Mouse (Mus musculus): ENCODE measurements around the gene Bola2. TPM values are rescaled to one million over a fixed set of nuclear protein-coding genes. Genes with fewer than 3 reads are reported as not detected.
A peak's percentile ranks its signal among the peaks of the same experiment; 100 is the strongest.

Bola2 gene
- polyA plus RNA-seq, 2 experiments, result 50.4 to 122 TPM

DNA sequence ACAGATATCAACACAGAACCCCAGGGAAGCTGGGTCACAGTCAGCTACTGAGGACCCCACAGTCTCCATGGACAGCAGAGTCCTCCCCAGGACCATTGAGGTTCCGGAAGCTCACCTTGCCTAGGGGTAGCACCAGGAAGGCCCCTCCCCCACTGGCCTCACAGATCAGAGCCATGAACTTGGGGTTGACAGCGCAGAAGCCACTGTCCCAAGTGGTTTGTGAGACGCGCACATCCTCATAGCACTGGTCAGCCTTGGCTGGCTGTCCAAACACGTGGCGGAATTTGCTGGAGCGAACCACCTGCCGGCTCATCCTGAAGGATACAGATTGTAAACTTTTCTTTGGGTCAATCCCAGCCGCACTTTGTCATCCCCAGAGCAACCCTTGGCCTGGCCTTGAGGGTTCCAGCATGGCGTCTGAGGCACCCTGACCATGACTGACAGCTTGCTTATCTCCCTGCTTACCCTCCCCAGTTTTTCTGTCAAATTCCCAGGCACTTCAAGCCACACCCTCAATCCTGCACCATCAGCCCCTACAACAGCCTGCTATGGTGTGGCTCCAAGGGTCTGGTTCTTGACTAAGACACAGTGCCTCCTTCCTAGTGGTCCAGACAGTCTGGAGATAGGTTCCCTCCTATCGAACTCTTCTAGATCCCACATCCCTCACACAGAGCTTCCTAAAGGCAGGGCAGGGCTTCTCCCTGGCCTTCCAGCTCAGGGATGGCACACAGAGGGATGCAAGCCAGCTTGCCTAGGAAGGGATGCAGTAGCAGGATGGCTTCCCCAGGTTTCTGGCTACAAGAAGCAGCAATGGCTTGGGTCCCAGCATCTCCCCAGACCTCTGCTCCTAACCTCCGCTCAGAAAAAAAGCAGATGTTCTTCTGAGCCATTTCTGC lies 7.9 kb downstream of the Bola2 start:
- H3K27me3 ChIP-seq (ENCODE audit: control insufficient read depth, insufficient read depth, low read length), result no peaks in the 10 kb centered on the region
- H3K27ac ChIP-seq (replicated peaks; ENCODE audit: low read depth, low read length), result no peak overlapping the region
- H3K36me3 ChIP-seq (ENCODE audit: control insufficient read depth, insufficient read depth, low read length), result peaks cover 3% of the 10 kb centered on the region; the same call in 1 of the 2 replicates
- H3K9me3 ChIP-seq (ENCODE audit: control insufficient read depth, low read length), result no peaks in the 10 kb centered on the region
- peaks cover 7% of the 10 kb centered on the region; the same call in 1 of the 2 replicates for H3K4me1 ChIP-seq (ENCODE audit: control insufficient read depth, insufficient read depth, low read length)
- ATAC-seq (ENCODE audit: low FRiP score, low read depth) (no peak), DNase-seq (ENCODE audit: low spot score) (no peak)
- H3K4me2 ChIP-seq (replicated peaks; ENCODE audit: low read depth, low read length, severe bottlenecking), result peak overlapping the region; percentile 94; the same call in 1 of the 2 replicates
- H3K4me3 ChIP-seq (replicated peaks; ENCODE audit: low read length), result no peak overlapping the region
- 84% methylated on average over 12 of the region's 12 CpGs for WGBS
- no peak for TF ChIP-seq POLR2A (IDR thresholded peaks at IDR 0.05; ENCODE audit: borderline replicate concordance, extremely low read depth, insufficient read depth, insufficient read length)
- H3K9ac ChIP-seq (ENCODE audit: low read depth, low read length, severe bottlenecking), result no peak overlapping the region

DNA sequence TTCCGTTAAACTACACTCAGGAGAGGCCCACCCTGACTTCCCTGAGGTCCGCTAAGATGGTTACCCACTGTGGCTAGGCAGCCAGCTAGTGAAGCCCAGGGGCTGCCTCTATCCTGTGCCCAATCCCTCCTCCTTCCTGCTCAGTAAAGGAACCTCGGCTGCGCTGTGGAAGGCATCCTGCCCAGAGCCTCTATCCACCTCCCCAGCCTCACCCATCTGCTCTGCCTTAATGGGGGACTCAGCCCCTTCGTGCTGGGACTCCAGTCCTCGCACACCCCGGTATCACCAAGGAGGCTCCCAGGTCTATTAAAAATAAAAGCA lies 8.5 kb downstream of the Bola2 start:
- peaks cover 7% of the 10 kb centered on the region; the same call in 1 of the 2 replicates for H3K4me1 ChIP-seq (ENCODE audit: control insufficient read depth, insufficient read depth, low read length)
- H3K36me3 ChIP-seq (ENCODE audit: control insufficient read depth, insufficient read depth, low read length), result peaks cover 3% of the 10 kb centered on the region; the same call in 1 of the 2 replicates
- peak overlapping the region; percentile 94 for H3K4me2 ChIP-seq (replicated peaks; ENCODE audit: low read depth, low read length, severe bottlenecking)
- H3K27ac ChIP-seq (replicated peaks; ENCODE audit: low read depth, low read length), result no peak overlapping the region
- no peaks in the 10 kb centered on the region for H3K27me3 ChIP-seq (ENCODE audit: control insufficient read depth, insufficient read depth, low read length)
- no peaks in the 10 kb centered on the region for H3K9me3 ChIP-seq (ENCODE audit: control insufficient read depth, low read length)
- DNase-seq (ENCODE audit: low spot score) (no peak), ATAC-seq (ENCODE audit: low FRiP score, low read depth) (no peak)
- TF ChIP-seq POLR2A (IDR thresholded peaks at IDR 0.05; ENCODE audit: borderline replicate concordance, extremely low read depth, insufficient read depth, insufficient read length), result no peak
- 11% methylated on average over 7 of the region's 7 CpGs for WGBS
- peak overlapping the region; percentile 49 for H3K4me3 ChIP-seq (replicated peaks; ENCODE audit: low read length)
- peak overlapping the region; percentile 61 for H3K9ac ChIP-seq (ENCODE audit: low read depth, low read length, severe bottlenecking)

DNA sequence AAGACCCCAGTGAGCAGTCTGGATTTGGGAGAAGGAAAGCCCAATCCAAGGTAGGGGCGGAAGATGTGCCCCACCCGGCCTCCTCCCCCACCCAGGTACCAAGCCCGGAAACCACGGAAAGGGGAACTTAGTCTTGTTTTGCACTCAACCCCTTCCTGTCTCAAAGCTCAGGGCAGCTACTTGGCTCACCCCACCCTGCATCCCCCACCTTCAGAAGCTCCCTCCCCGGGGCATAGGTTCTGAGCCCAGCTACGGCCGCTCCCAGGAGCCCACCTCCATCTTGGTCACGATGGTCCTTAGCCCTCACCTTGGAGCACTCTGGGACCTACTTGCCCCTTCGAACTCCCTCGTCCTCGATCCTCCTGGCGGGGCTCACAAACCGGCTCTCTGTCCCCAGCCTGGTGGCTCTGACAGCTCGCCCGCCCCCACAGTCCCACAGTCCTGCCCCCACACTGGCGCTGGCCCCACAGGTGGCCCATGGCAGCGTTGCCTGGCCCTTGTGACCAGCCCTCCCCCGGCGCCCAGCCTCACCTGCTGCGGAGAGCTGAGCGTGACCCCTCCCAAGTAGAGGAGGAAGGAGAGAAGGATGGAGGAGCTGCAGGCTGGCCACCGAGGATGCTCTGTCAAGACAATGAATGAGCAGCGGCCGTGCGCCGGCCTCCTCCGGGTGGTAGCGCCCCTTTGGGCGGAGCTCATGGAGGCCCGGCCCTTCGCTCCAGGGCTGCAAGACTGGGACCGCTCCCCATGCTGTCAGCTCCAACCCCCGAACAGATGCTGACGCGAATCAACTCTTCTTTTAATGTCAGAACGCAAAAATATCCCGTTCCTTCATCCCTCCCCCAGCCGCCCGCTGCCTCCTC lies 9.2 kb downstream of the Bola2 start:
- Histone ChIP-seq H3K27ac (replicated peaks; ENCODE audit: low read depth, low read length) (no peak overlapping the region), H3K4me1 (ENCODE audit: control insufficient read depth, insufficient read depth, low read length) (peaks cover 7% of the 10 kb centered on the region; the same call in 1 of the 2 replicates), H3K36me3 (ENCODE audit: control insufficient read depth, insufficient read depth, low read length) (no peaks in the 10 kb centered on the region), H3K4me3 (replicated peaks; ENCODE audit: low read length) (peak overlapping the region; percentile 49), H3K9ac (ENCODE audit: low read depth, low read length, severe bottlenecking) (peak overlapping the region; percentile 61), H3K27me3 (ENCODE audit: control insufficient read depth, insufficient read depth, low read length) (no peaks in the 10 kb centered on the region), H3K4me2 (replicated peaks; ENCODE audit: low read depth, low read length, severe bottlenecking) (peak overlapping the region; percentile 94), H3K9me3 (ENCODE audit: control insufficient read depth, low read length) (no peaks in the 10 kb centered on the region)
- TF ChIP-seq POLR2A (IDR thresholded peaks at IDR 0.05; ENCODE audit: borderline replicate concordance, extremely low read depth, insufficient read depth, insufficient read length), result no peak
- WGBS, result 2% methylated on average over 32 of the region's 39 CpGs
- DNase-seq (ENCODE audit: low spot score), result peak; percentile 64
- ATAC-seq (ENCODE audit: low FRiP score, low read depth), result peak; percentile 68

DNA sequence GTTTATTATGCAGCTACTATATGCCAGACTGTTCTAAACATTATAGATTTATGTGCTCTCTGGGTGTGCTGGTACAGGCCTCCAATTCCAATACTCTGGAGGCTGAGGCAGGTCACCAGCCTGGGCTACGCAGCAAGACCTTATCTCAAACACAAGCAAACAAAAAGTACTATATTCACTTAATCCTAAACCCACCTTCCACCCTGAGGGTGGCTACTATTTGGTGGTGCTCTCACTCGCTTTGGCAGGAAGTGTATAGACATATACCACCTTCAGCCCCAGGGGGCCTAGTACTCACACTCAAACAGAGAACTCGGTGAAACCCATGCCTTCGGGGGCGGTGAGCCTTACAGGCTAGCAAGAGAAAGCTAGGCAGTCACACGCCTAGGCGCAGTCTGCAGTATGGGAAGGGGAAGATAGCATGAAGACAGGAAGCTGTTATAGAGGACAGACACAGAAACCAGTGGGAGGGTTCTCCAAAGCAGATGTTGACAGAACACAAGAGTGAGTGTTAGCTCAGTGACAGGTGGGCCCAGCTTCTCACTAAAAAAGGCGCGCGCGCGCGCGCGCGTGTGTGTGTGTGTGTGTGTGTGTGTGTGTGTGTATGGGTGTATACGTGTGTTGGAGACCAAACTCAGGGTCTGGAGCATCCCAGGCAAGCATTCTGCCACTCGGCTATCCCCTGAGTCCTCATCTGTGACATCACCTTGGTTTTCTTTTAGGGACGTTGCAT lies 12.4 kb downstream of the Bola2 start, which contains the start of gene Coro1a:
TSS of gene Coro1a (minus strand) at position 346 of the 733 bp plus-strand sequence.
- H3K4me3 ChIP-seq (replicated peaks; ENCODE audit: low read length), result no peak within 1 kb of the TSS
- H3K36me3 ChIP-seq (ENCODE audit: control insufficient read depth, insufficient read depth, low read length), result no peaks in the 10 kb centered on the region
- DNase-seq (ENCODE audit: low spot score), result no peak
- H3K27me3 ChIP-seq (ENCODE audit: control insufficient read depth, insufficient read depth, low read length), result no peaks in the 10 kb centered on the region
- WGBS, result 87% methylated on average over 17 of the region's 19 CpGs
- H3K9ac ChIP-seq (ENCODE audit: low read depth, low read length, severe bottlenecking), result no peak within 1 kb of the TSS
- no peak for ATAC-seq (ENCODE audit: low FRiP score, low read depth)
- no peak within 1 kb of the TSS for H3K27ac ChIP-seq (replicated peaks; ENCODE audit: low read depth, low read length)
- H3K9me3 ChIP-seq (ENCODE audit: control insufficient read depth, low read length), result no peaks in the 10 kb centered on the region
- H3K4me1 ChIP-seq (ENCODE audit: control insufficient read depth, insufficient read depth, low read length), result peaks cover 7% of the 10 kb centered on the region; the same call in 1 of the 2 replicates
- no peak for TF ChIP-seq POLR2A (IDR thresholded peaks at IDR 0.05; ENCODE audit: borderline replicate concordance, extremely low read depth, insufficient read depth, insufficient read length)
- no peak within 1 kb of the TSS for H3K4me2 ChIP-seq (replicated peaks; ENCODE audit: low read depth, low read length, severe bottlenecking)

All from limb, embryonic 14.5 days (tissue).